Mouse (Mus musculus) liver, embryonic 12.5 days (tissue): Measurements from ENCODE around the gene Actg1. TPM values are rescaled to one million over a fixed set of nuclear protein-coding genes. Genes with fewer than 3 reads are reported as not detected.

Source experiments
- ATAC-seq: fragments of 200-750 bp; cut with Nextera tagmentation; 2 replicates; pipeline ENCODE4 v1.8.0; 2017; ENCODE audit warnings: moderate number of reproducible peaks, mild to moderate bottlenecking, moderate library complexity
- H3K27ac ChIP-seq: fragments of 300-500 bp; sonication (generic); 2 replicates; pipeline ENCODE4 v1.5.1; 2016; ENCODE audit warnings: mild to moderate bottlenecking
- H3K27me3 ChIP-seq: fragments of 300-500 bp; sonication (generic); replicated peaks from 2 replicates; pipeline ENCODE4 v1.6.1; 2016; ENCODE audit warnings: mild to moderate bottlenecking, moderate library complexity
- H3K36me3 ChIP-seq: fragments of 300-500 bp; sonication (generic); 2 replicates; pipeline ENCODE4 v1.6.1; 2016; ENCODE audit warnings: mild to moderate bottlenecking, moderate library complexity
- H3K4me1 ChIP-seq: fragments of 300-500 bp; sonication (generic); 2 replicates; pipeline ENCODE4 v1.6.1; 2016
- H3K4me2 ChIP-seq: fragments of 300-500 bp; sonication (generic); 2 replicates; pipeline ENCODE4 v1.6.1; 2016; ENCODE audit warnings: mild to moderate bottlenecking, moderate library complexity
- H3K4me3 ChIP-seq: fragments of 300-500 bp; sonication (generic); 2 replicates; pipeline ENCODE4 v1.5.1; 2016; ENCODE audit warnings: mild to moderate bottlenecking, moderate library complexity
- H3K9ac ChIP-seq: fragments of 300-500 bp; sonication (generic); 2 replicates; pipeline ENCODE4 v1.6.1; 2016; ENCODE audit warnings: mild to moderate bottlenecking, moderate library complexity
- H3K9me3 ChIP-seq: fragments of 300-500 bp; sonication (generic); replicated peaks from 2 replicates; pipeline ENCODE4 v1.6.1; 2016; ENCODE audit warnings: mild to moderate bottlenecking, moderate library complexity
- WGBS: fragments of 180-500 bp; shearing (Covaris S2); methylation state at CpG from one replicate; pipeline ENCODE4 v1.1.7; 2016; ENCODE audit not compliant: insufficient replicate concordance; 5-methylcytosine and 5-hydroxymethylcytosine counted together
- polyA plus RNA-seq: library from polyadenylated mRNA; unstranded; fragments of >200 nt; fragmentation: Nextera tagmentation; extraction: Ambion mirVana; gene quantifications from 2 replicates; pipeline ENCODE4 v1.2.1, GENCODE M21; 2016

Gene Actg1
- polyA plus RNA-seq, 1 experiment from 2014 or later, result 1,008 TPM

- Histone ChIP-seq H3K4me2 (peak overlapping the region; percentile 98), H3K27me3 (no peaks in the 10 kb centered on the region), H3K9ac (peak overlapping the region; percentile 74; the same call in 1 of the 2 replicates), H3K4me1 (peaks cover 26% of the 10 kb centered on the region), H3K27ac (no peak overlapping the region), H3K9me3 (no peaks in the 10 kb centered on the region), H3K4me3 (peak overlapping the region; percentile 74; the same call in 1 of the 2 replicates), H3K36me3 (peaks cover 74% of the 10 kb centered on the region)
- 58% methylated on average over 10 of the region's 10 CpGs for WGBS
- no peak for ATAC-seq
Measured at GRCm38 (mm10) chr11:120377337-120377736, 29.0 kb upstream of the Actg1 start.

GRCm38 (mm10) chr11:120376302-120377160, 28.2 kb upstream of the Actg1 start:
- Histone ChIP-seq H3K27ac (no peak overlapping the region), H3K4me2 (peak overlapping the region; percentile 98; the same call in 1 of the 2 replicates), H3K4me3 (no peak overlapping the region), H3K27me3 (no peaks in the 10 kb centered on the region), H3K9ac (peak overlapping the region; percentile 2; the same call in 1 of the 2 replicates), H3K4me1 (peaks cover 26% of the 10 kb centered on the region), H3K9me3 (no peaks in the 10 kb centered on the region), H3K36me3 (peaks cover 74% of the 10 kb centered on the region)
- 81% methylated on average over 17 of the region's 17 CpGs for WGBS
- ATAC-seq, result no peak

GRCm38 (mm10) chr11:120375324-120375723, 27.0 kb upstream of the Actg1 start:
- Histone ChIP-seq H3K4me1 (peaks cover 26% of the 10 kb centered on the region), H3K4me2 (no peak overlapping the region), H3K4me3 (no peak overlapping the region), H3K9me3 (no peaks in the 10 kb centered on the region), H3K36me3 (peaks cover 67% of the 10 kb centered on the region), H3K27ac (no peak overlapping the region), H3K9ac (no peak overlapping the region), H3K27me3 (no peaks in the 10 kb centered on the region)
- WGBS, result 85% methylated on average over 10 of the region's 10 CpGs
- ATAC-seq, result no peak

DNA sequence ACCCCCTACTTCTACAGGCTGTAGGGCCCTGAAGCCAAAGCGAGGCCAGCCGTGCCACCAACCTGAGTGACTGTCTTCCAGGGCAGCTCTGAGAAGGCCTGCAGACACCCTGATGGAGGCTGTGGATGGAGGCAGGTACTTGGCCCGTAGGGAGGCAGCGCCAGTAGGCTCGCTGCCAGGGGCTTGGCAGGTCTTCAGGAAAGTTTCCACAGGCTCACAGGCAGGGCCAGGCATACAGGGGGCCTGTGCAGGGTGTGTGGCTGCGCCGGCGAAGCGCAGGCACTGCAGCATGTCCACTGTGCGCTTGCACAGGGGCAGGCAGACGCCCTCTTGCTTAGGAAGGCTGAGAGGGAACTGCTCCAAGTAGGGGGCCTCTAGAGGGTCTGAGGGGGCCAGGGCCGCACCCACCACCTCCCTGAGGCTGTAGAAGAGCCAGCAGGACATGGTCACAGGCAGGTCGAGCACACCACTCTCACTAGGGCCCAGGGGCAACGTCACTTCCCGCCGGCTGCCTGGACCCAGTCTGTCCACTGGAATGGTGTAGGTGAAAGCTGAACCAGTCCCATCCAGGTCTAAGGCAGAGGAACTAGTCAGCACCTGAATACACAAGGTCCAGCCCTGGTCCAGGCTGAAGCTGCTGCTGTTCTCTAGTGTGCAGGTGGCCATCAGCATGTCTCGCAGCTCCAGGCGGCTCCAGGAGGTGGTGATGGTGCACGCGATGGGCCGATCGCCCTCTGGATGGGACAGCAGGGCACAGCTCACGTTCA, 25.7 kb upstream of the Actg1 start:
- Histone ChIP-seq H3K27me3 (no peaks in the 10 kb centered on the region), H3K9ac (no peak overlapping the region), H3K27ac (no peak overlapping the region), H3K9me3 (no peaks in the 10 kb centered on the region), H3K4me1 (peaks cover 21% of the 10 kb centered on the region), H3K4me3 (no peak overlapping the region), H3K36me3 (peaks cover 65% of the 10 kb centered on the region), H3K4me2 (no peak overlapping the region)
- WGBS, result 82% methylated on average over 23 of the region's 23 CpGs
- no peak for ATAC-seq

DNA sequence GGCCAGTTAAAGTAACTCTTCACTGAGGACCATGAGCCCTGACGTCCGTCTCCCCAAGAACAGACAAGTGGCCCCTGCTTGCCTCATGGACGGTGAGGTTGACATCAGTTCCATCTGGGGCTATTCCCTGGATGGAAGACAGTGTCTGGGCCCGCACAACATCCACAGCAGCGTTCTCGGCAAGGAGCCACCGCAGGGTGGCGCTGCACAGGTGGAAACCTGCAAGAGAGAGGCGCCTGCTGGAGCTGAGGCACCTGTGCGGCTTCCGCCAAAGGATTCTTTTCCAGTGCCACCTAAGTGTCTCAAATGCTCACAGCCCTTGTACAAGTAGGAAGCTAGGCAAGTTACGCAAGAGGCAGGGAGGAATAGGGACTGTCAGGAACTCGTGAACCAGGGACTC, 24.7 kb upstream of the Actg1 start:
- H3K27ac ChIP-seq, result no peak overlapping the region
- H3K9ac ChIP-seq, result no peak overlapping the region
- H3K4me2 ChIP-seq, result no peak overlapping the region
- H3K36me3 ChIP-seq, result peaks cover 65% of the 10 kb centered on the region
- no peak overlapping the region for H3K4me3 ChIP-seq
- ATAC-seq, result no peak
- 71% methylated on average over 13 of the region's 13 CpGs for WGBS
- no peaks in the 10 kb centered on the region for H3K9me3 ChIP-seq
- H3K27me3 ChIP-seq, result no peaks in the 10 kb centered on the region
- H3K4me1 ChIP-seq, result peaks cover 16% of the 10 kb centered on the region

- Histone ChIP-seq H3K36me3 (peaks cover 40% of the 10 kb centered on the region), H3K4me3 (no peak overlapping the region), H3K4me2 (no peak overlapping the region), H3K9me3 (no peaks in the 10 kb centered on the region), H3K27ac (no peak overlapping the region), H3K27me3 (peaks cover 4% of the 10 kb centered on the region; the same call in 1 of the 2 replicates), H3K9ac (no peak overlapping the region), H3K4me1 (no peaks in the 10 kb centered on the region)
- 50% methylated on average over 8 of the region's 8 CpGs for WGBS
- peak; percentile 62; the same call in 1 of the 2 replicates for ATAC-seq
Measured at GRCm38 (mm10) chr11:120369656-120370055, 21.3 kb upstream of the Actg1 start.

DNA sequence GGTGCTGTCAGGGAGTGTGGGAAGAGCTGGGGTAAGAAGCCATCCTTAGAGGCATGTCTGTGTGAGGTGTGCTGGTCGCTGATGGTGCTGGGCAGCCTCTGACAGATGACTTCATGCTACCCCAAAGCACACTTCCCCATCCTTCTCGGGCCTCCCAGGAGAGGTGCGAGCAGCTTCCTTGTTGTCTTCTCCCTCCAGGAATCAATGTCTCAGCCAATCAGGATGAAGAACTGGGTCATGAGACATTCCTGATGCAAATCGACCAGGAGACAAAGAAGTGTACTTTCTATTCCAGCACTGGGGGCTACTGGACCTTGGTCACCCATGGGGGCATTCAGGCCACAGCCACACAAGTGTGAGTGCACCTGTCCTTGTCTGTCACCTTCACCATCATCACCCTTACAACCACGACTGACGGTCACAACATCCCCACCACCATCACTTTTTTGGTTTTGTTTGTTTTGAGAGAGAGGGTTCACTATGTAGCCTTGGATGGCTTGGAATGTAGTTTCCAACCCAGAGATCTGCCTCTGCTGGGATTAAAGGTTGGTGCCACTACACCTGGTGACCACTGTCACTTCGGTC, 18.2 kb upstream of the Actg1 start:
- no peaks in the 10 kb centered on the region for H3K9me3 ChIP-seq
- H3K36me3 ChIP-seq, result peaks cover 9% of the 10 kb centered on the region
- no peak for ATAC-seq
- H3K27me3 ChIP-seq, result peaks cover 6% of the 10 kb centered on the region
- H3K4me2 ChIP-seq, result no peak overlapping the region
- no peak overlapping the region for H3K27ac ChIP-seq
- no peaks in the 10 kb centered on the region for H3K4me1 ChIP-seq
- no peak overlapping the region for H3K4me3 ChIP-seq
- H3K9ac ChIP-seq, result no peak overlapping the region
- 31% methylated on average over 7 of the region's 7 CpGs for whole genome bisulfite sequencing

DNA sequence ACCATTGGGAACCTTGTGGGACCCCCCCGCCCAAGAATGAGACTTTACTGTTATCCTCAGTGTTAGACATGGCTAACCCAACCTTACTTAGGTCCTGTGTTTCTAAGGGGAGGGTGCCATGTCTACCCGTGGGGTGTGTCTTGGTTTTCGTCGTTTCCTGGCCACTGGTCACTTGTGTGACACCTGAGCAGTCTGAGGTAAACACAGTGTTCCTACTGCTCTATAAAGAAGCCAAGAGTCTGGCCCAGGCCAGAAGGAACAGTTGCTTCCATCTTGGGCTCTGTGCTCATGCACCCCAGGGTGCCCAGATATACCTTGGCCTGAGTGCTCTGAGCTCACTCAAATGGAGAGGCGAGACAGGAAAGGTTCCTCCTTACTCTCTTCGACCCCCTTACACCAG, 14.5 kb upstream of the Actg1 start:
- Histone ChIP-seq H3K9me3 (no peaks in the 10 kb centered on the region), H3K36me3 (no peaks in the 10 kb centered on the region), H3K4me3 (no peak overlapping the region), H3K9ac (no peak overlapping the region), H3K4me1 (peaks cover 9% of the 10 kb centered on the region), H3K27me3 (peaks cover 18% of the 10 kb centered on the region), H3K4me2 (no peak overlapping the region), H3K27ac (no peak overlapping the region)
- WGBS, result 72% methylated on average over 6 of the region's 6 CpGs
- no peak for ATAC-seq

- 79% methylated on average over 10 of the region's 10 CpGs for WGBS
- Histone ChIP-seq H3K4me3 (no peak within 1 kb of the TSS), H3K9me3 (no peaks in the 10 kb centered on the region), H3K4me2 (no peak within 1 kb of the TSS), H3K4me1 (peaks cover 22% of the 10 kb centered on the region), H3K9ac (no peak within 1 kb of the TSS), H3K36me3 (no peaks in the 10 kb centered on the region), H3K27ac (no peak within 1 kb of the TSS), H3K27me3 (peaks cover 18% of the 10 kb centered on the region)
- ATAC-seq, result no peak
Measured at GRCm38 (mm10) chr11:120361295-120361694, 13.0 kb upstream of the Actg1 start, which contains the start of gene Fscn2. Gene Fscn2, plus strand, starts transcription at chr11:120361534.

GRCm38 (mm10) chr11:120360755-120361154, 12.4 kb upstream of the Actg1 start:
- 70% methylated on average over 5 of the region's 5 CpGs for WGBS

GRCm38 (mm10) chr11:120360062-120360461, 11.7 kb upstream of the Actg1 start:
- H3K27me3 ChIP-seq, result peaks cover 14% of the 10 kb centered on the region
- H3K27ac ChIP-seq, result no peak overlapping the region
- no peak overlapping the region for H3K9ac ChIP-seq
- H3K36me3 ChIP-seq, result no peaks in the 10 kb centered on the region
- no peak for ATAC-seq
- H3K4me3 ChIP-seq, result no peak overlapping the region
- H3K4me1 ChIP-seq, result peaks cover 35% of the 10 kb centered on the region
- no peaks in the 10 kb centered on the region for H3K9me3 ChIP-seq
- WGBS, result 35% methylated on average over 8 of the region's 8 CpGs
- H3K4me2 ChIP-seq, result no peak overlapping the region

More at GRCm38 (mm10) chr11:120360755-120361154, 12.4 kb upstream of the Actg1 start:
- Histone ChIP-seq H3K4me2 (no peak overlapping the region), H3K4me1 (peaks cover 28% of the 10 kb centered on the region), H3K9ac (no peak overlapping the region), H3K9me3 (no peaks in the 10 kb centered on the region), H3K36me3 (no peaks in the 10 kb centered on the region), H3K27ac (no peak overlapping the region), H3K27me3 (peaks cover 14% of the 10 kb centered on the region), H3K4me3 (no peak overlapping the region)
- no peak for ATAC-seq

DNA sequence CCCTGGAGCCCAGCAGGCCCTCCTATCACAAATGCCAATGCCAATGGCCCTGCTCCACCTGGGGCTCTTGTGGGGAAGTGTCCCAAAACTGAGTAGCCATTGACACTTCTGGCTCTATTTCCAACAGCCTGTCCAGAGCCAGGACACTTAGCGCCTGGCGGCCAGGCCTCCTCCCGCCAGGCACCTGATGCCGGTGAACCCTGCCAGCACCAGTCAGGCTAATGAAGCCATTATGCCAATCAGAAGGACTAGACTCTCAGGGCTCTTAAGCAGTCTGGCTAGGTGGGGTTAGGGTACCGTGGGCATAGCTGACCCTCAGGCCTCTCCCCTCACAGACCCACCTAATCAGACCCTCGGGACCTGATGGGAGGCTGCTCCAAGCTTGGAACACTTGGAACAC, 11.0 kb upstream of the Actg1 start:
- no peaks in the 10 kb centered on the region for H3K9me3 ChIP-seq
- H3K4me1 ChIP-seq, result peaks cover 41% of the 10 kb centered on the region
- H3K4me2 ChIP-seq, result no peak overlapping the region
- no peaks in the 10 kb centered on the region for H3K36me3 ChIP-seq
- H3K9ac ChIP-seq, result no peak overlapping the region
- H3K4me3 ChIP-seq, result no peak overlapping the region
- WGBS, result 81% methylated on average over 6 of the region's 6 CpGs
- H3K27me3 ChIP-seq, result peaks cover 14% of the 10 kb centered on the region
- ATAC-seq, result no peak
- no peak overlapping the region for H3K27ac ChIP-seq
